Mouse (Mus musculus) heart, embryonic 16.5 days (tissue): ENCODE measurements at regions not wholly inside any gene's neighbourhood (a gene's known extent, or its start where the extent isn't known, plus 50 kb on each side); places are given as distances from the start of the nearest gene placed in this dataset.
"Not testable (repeated sequence)": the region's sequence is repeated elsewhere in the genome, so short reads cannot be mapped to it uniquely, and the experiment has no call there.

Experiments
- ATAC-seq: fragments of 200-750 bp; cut with Nextera tagmentation; replicated peaks from 2 replicates; pipeline ENCODE4 v1.8.0; 2017; ENCODE audit warnings: moderate number of reproducible peaks; ENCODE audit not compliant: insufficient read depth, low FRiP score; ENCODE audit errors: extremely low read depth
- H3K27ac ChIP-seq: fragments of 300-500 bp; sonication (generic); 2 replicates; pipeline ENCODE4 v1.5.1; 2014; ENCODE audit warnings: mild to moderate bottlenecking, low read length, control low read depth, moderate library complexity
- H3K27me3 ChIP-seq: fragments of 300-500 bp; sonication (generic); 2 replicates; pipeline ENCODE4 v1.6.1; 2014; ENCODE audit warnings: low read length, mixed read lengths; ENCODE audit not compliant: control insufficient read depth, insufficient read depth
- H3K36me3 ChIP-seq: fragments of 300-500 bp; sonication (generic); 2 replicates; pipeline ENCODE4 v1.6.1; 2014; ENCODE audit not compliant: control insufficient read depth, insufficient read depth
- H3K4me1 ChIP-seq: fragments of 300-500 bp; sonication (generic); 2 replicates; pipeline ENCODE4 v1.6.1; 2014; ENCODE audit warnings: low read length, mixed read lengths; ENCODE audit not compliant: control insufficient read depth, insufficient read depth
- H3K4me2 ChIP-seq: fragments of 300-500 bp; sonication (generic); 2 replicates; pipeline ENCODE4 v1.6.1; 2014; ENCODE audit warnings: low read depth, mild to moderate bottlenecking, control low read depth, low read length
- H3K4me3 ChIP-seq: fragments of 300-500 bp; sonication (generic); 2 replicates; pipeline ENCODE4 v1.5.1; 2014; ENCODE audit warnings: mild to moderate bottlenecking, control low read depth, low read length
- H3K9ac ChIP-seq: fragments of 300-500 bp; sonication (generic); 2 replicates; pipeline ENCODE4 v1.6.1; 2014; ENCODE audit warnings: low read length, control low read depth
- H3K9me3 ChIP-seq: fragments of 300-500 bp; sonication (generic); replicated peaks from 2 replicates; pipeline ENCODE4 v1.6.1; 2016; ENCODE audit warnings: low read length; ENCODE audit not compliant: control insufficient read depth
- WGBS: fragments of 180-500 bp; shearing (Covaris S2); extraction: QIAGEN DNeasy Blood & Tissue Kit; methylation state at CpG from one replicate; pipeline ENCODE4 v1.1.7; 2014; 5-methylcytosine and 5-hydroxymethylcytosine counted together

DNA sequence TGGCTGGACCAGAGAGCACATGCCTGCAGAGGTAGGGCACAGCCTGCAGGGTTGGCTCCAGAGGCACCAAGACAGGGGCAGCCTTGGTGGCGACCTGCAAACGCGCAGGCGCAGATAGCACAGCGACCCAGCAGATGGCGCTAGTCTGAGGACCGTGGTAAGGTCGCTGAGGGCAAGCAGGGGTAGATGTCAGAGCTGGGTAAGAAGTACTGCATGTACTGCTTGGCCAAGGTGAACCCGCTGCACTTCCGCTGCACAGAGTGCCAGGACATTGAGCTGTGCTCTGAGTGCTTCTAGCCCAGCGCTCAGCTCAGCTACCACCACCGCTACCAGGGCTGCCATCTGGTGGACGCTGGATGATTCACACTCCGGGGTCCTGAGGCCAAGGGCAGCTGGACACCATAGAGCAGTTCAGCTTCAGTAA lies 68.3 kb downstream of the Hsp90b1 start:
- not testable (repeated sequence) for H3K9me3 ChIP-seq, H3K27me3 ChIP-seq, H3K36me3 ChIP-seq, H3K4me1 ChIP-seq, H3K27ac ChIP-seq
- WGBS = 2% methylated on average over 14 of the region's 14 CpGs
- Histone ChIP-seq H3K9ac (peak overlapping the region; percentile 20; the same call in 1 of the 2 replicates), H3K4me3 (peak overlapping the region; percentile 44), H3K4me2 (peak overlapping the region; percentile 63)
- peak; percentile 89 for ATAC-seq

- H3K9me3 ChIP-seq, ATAC-seq, H3K27me3 ChIP-seq, H3K4me1 ChIP-seq, H3K36me3 ChIP-seq, H3K27ac ChIP-seq: not testable (repeated sequence)
- Histone ChIP-seq H3K4me2 (peak overlapping the region; percentile 63), H3K9ac (peak overlapping the region; percentile 20; the same call in 1 of the 2 replicates), H3K4me3 (peak overlapping the region; percentile 44)
- 21% methylated on average over 6 of the region's 6 CpGs for WGBS
These were observed 68.8 kb downstream of the Hsp90b1 start for GRCm38 (mm10) chr10:86636515-86636914.

DNA sequence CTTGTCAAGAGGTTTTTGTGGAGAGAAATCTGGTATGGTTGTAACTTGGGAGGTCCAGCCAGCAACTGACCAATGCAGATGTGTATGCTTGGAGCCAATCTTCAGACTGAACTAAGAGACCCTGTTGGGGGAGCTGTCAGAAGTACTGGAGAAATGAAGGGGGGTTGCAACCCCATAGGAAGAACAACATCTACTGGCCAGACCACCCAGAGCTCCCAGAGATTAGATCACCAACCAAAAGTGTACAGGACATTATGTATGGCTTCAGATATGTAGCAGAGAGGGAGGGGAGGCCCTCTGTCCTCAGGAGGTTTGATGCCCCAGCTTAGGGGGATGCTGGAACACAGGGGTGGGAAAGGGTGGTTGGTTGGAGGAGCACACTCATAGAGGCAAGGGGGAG lies 78.6 kb downstream of the Hsp90b1 start:
- not testable (repeated sequence) for H3K4me3 ChIP-seq, H3K9ac ChIP-seq, ATAC-seq, H3K27me3 ChIP-seq, H3K27ac ChIP-seq, H3K4me1 ChIP-seq, H3K4me2 ChIP-seq, H3K36me3 ChIP-seq, H3K9me3 ChIP-seq

GRCm38 (mm10) chr10:86617958-86618664 lies 87.2 kb downstream of the Hsp90b1 start:
- H3K36me3 ChIP-seq, H3K4me2 ChIP-seq, H3K4me1 ChIP-seq, H3K27ac ChIP-seq, H3K4me3 ChIP-seq, H3K27me3 ChIP-seq, ATAC-seq, H3K9me3 ChIP-seq, H3K9ac ChIP-seq: not testable (repeated sequence)
- WGBS = 68% methylated on average over 6 of the region's 6 CpGs

GRCm38 (mm10) chr10:86612341-86612740 lies 93.0 kb downstream of the Hsp90b1 start:
- not testable (repeated sequence) for ATAC-seq, H3K27me3 ChIP-seq, H3K4me1 ChIP-seq, H3K36me3 ChIP-seq, H3K27ac ChIP-seq, H3K4me2 ChIP-seq, H3K9ac ChIP-seq, H3K4me3 ChIP-seq, H3K9me3 ChIP-seq
- 18% methylated on average over 1 of the region's 1 CpGs for WGBS

- not testable (repeated sequence) for H3K27me3 ChIP-seq, H3K27ac ChIP-seq, H3K36me3 ChIP-seq, H3K4me3 ChIP-seq, H3K9ac ChIP-seq, ATAC-seq, H3K4me2 ChIP-seq, H3K9me3 ChIP-seq, H3K4me1 ChIP-seq
- 73% methylated on average over 2 of the region's 2 CpGs for WGBS
These were observed 95.3 kb downstream of the Hsp90b1 start for GRCm38 (mm10) chr10:86610027-86610426.

- not testable (repeated sequence) for H3K27ac ChIP-seq, H3K36me3 ChIP-seq, H3K4me1 ChIP-seq, H3K9ac ChIP-seq, H3K27me3 ChIP-seq, H3K4me3 ChIP-seq, H3K4me2 ChIP-seq, H3K9me3 ChIP-seq, ATAC-seq
- 40% methylated on average over 7 of the region's 7 CpGs for WGBS
These were observed 102.1 kb upstream of the Syn3 start for GRCm38 (mm10) chr10:86600843-86601242.

DNA sequence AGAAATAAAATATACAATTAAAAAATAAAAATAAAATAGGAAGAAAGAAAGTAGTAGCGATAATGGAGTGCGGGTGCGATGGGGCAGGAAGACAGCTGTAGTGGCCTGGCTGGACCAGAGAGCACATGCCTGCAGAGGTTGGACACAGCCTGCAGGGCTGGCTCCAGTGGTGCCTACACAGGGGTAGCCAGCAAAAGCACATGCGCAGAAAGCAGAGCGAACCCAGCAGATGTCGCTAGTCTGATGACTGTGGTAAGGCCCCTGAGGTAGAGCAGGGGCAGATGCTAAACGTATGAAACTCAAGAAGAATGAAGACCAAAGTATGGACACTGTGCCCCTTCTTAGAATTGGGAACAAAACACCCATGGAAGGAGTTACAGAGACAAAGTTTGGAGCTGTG lies 101.3 kb upstream of the Syn3 start:
- not testable (repeated sequence) for H3K27me3 ChIP-seq, H3K9me3 ChIP-seq, H3K4me1 ChIP-seq, H3K4me2 ChIP-seq, H3K9ac ChIP-seq, H3K27ac ChIP-seq, ATAC-seq, H3K4me3 ChIP-seq, H3K36me3 ChIP-seq
- 88% methylated on average over 7 of the region's 7 CpGs for WGBS

DNA sequence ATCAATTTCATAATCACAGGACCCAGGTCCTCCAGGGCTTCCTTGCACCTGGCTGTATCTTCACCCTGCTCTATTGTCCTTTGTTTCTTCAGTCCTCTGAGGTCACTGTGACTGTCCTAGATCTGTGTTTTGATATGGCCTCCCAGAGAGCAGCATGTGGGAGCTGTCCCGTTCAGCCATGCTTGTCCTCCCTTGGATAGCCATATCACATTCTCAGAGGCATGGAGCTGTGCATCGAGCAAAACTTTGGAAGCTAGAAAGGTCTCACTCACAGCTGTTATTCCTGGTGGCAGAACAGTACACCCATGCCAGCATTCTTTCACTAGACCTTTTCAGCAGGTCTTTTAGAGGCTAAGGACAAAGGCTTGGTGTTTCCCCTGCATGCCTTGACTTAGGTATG lies 91.5 kb upstream of the Syn3 start:
- not testable (repeated sequence) for H3K4me2 ChIP-seq, H3K27ac ChIP-seq, H3K4me1 ChIP-seq, ATAC-seq, H3K36me3 ChIP-seq, H3K27me3 ChIP-seq, H3K9ac ChIP-seq, H3K9me3 ChIP-seq, H3K4me3 ChIP-seq
- 64% methylated on average over 2 of the region's 2 CpGs for WGBS
